Mouse (Mus musculus) NIH3T3 (cell line): Measurements from ENCODE around the gene Ascc2.
"Not testable (repeated sequence)": the region's sequence is repeated elsewhere in the genome, so short reads cannot be mapped to it uniquely, and the experiment has no call there.

Source experiments
- DNase-seq: peaks from one replicate; pipeline ENCODE4 v3.0.0-alpha.2; 2012; ENCODE audit warnings: low read depth

Gene Ascc2

GRCm38 (mm10) chr11:4633420-4633819 lies 4.1 kb upstream of the Ascc2 start:
- DNase-seq, result peak; percentile 52

DNA sequence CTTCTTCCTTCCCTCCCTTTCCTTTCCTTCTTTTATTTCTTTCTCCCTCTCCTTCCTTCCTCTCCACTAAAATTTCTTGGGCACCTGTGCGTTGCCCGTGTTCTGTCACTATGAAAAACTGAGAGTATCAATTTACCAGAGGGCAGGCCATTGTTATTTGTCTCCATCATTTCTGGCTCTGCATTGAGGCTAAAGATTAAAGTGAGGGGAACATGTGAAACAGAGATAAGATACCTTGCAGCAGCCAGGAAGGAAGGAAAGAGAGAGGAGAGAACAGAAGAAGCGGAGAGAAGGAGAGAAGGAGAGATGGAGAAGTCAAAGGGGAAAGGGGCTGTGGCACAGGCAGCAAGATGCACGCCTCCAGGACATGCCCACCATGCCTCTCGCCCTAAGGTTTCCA lies 3.2 kb upstream of the Ascc2 start:
- no peak for DNase-seq

DNA sequence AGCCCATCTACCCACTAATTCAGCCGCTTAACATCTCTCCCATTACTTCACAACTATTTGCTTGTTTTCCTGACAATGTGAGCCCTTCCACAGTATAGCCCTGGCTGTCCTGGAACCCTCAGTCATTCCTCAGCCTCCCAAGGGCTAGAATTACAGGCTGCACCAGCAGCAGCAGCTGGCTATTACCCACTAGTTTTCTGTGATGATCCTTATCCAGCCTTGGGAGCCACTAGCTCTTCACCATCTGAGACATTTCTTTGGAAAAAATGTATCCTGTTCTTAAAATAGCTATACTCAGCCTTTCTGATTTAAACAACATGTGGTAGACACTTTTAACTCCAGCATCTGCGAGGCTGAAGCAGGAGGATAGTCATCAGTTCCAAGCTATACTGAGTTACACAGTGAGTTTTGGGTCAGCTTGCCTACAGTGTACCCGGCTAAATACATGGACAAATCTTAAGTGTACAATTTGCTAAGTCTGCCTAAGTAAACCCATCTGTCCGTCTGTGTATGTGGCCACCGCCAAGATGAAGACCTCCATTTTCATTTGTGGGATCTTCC lies 685 bp upstream of the Ascc2 start:
- DNase-seq, result peak; percentile 64

DNA sequence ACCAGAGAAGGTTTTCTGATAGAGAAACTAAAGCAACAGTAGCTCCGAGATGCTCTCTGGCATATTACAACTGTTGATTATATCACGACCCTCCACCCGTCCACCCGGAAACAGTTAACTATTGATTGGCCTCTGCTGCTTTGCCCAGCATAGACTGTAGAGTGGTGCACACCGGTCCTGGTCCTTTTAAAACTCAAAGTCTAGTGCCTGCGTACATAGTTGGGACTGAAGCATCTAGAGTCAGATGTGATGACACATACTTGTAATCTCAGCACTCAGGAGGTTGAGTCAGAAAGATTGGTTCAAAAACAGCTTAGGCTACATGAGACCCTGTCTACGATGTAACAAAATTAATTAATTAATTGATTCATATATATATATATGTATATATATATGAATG lies 714 bp downstream of the Ascc2 start:
- peak; percentile 21 for DNase-seq

DNA sequence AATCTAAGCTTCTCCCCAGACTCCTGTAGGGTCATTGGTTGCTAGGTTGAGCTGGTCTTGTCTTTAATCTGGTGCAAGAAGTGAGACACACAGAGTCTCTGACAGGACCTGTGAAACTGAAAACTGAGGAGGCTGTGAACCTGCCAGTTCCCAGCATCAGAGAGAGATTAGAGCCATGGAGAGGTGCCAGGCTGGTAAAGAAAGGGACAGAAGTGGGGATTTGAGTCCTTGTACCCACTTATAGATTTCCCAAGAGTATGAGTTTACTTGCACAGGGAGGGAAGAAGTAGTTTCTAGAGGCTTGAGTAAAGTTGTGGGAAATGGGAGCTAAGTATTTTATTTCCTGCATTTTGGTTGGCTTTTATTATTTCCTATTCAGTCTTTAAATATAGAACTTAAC lies 3.6 kb downstream of the Ascc2 start:
- no peak for DNase-seq

DNA sequence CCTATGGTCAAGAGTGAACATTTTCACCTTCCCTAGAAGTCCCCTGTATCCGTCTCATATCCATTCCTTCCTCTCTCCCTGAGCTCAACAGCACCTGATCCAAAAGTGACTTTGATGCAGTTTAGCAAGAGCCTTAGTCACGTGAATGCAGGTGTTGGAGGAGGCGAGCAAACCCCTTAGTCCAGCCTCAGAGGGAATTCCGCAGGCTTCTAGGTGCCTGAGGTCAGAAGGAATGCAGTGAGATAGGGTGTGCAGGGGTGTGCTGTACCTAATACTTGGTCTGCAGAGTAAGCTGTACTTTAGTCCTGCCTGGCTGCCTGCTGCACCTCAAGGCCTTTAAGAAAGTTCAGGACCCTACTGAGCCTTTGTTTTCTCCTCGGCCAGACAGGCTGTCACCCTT lies 6.2 kb downstream of the Ascc2 start:
- DNase-seq, result no peak

GRCm38 (mm10) chr11:4645180-4645579 lies 7.6 kb downstream of the Ascc2 start:
- not testable (repeated sequence) for DNase-seq

DNA sequence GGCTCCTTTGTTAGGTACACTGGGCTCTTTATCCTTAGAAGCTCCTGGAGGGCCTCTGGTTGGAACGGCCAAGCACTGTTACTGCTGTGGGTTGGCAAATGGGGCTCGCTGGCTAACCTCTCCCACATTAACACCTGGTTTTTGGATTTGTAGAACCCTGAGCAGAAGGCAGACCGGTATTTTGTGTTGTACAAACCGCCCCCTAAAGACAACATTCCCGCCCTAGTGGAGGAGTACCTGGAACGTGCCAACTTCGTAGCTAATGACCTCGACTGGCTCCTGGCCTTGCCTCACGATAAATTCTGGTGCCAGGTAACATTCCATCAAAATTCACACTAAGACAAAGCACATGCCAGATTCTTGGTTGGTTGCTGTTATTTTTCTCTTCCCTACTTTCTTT lies 8.9 kb downstream of the Ascc2 start:
- no peak for DNase-seq

DNA sequence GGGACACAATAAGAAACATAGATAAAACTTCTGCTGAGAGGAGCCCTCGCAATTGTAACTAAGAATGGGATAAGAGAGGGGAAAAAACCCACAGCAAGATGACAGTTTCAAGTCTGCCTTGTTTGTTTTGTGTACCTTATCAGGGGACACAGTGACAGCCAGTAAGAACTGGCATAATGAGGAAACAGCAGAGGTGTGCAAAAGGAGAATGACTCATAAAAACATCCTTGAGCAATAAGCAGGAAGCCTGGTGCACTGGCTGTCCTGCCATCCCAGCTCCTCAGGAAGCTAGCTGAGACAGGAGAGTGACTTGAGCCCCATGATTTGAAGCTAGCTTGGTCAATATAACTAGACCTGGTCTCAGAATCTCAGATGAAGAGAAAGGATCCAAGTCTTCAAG lies 22.3 kb downstream of the Ascc2 start:
- no peak for DNase-seq

GRCm38 (mm10) chr11:4660309-4661025 lies 22.9 kb downstream of the Ascc2 start:
- no peak for DNase-seq

- peak; percentile 82 for DNase-seq
Measured at GRCm38 (mm10) chr11:4661324-4661723, 23.8 kb downstream of the Ascc2 start.

- DNase-seq, result no peak
Measured at GRCm38 (mm10) chr11:4661871-4662495, 24.4 kb downstream of the Ascc2 start.

DNA sequence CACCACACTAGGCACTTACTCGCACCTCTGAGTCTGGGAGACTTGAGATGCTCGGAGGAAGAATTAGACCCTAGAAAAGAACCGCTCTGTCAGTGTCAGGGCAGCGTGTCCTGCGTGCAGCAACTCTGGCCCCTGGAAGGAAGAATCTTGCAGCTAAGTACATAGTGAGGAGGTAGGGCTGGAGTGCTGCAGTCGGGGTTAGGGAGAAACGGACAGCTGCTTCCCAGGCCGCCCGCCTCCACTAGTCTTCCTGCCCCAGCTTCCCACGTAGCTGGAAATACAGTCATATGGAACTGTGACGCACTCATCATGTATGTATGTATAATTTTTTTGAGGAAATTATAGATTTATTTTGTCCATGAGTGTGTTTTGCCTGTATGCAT lies 24.9 kb downstream of the Ascc2 start:
- no peak for DNase-seq

DNA sequence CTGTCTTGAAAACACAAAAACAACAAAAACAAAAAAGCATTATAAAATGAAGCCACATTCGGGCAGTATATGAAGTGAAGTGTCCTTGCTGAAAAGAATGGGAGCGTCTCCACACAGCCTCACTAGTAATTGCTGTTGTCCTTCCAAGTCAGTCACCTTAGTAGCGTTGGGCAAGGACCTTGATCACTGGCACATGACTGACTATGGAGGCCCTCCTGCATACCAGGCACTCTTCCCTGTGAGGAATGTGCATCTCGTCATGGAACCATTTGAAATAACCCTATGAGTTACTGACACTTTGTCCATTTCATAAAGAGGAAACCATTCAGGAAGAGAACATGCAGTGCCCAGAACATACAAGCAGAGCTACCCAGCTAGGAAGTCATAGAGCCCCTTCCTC lies 34.2 kb downstream of the Ascc2 start:
- no peak for DNase-seq

DNA sequence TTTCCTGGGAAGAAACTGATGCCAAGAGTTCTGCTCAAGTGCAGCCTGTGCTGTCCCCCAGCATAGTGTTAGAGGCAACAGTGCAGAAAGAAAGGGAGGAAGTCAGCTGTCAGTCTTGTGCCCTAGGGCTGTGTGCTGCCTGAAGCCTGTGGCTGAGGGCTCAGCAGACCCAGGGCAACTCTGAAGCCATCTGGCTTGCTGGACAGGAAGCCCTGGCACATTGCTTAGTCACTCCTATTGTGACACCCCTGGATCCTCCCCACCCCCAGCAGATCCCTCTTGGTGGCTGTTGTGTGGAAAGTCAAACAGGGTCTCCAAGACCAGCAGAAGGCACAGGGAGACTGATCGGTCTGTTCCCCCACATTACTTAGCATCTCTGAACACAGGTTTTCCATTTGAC lies 37.0 kb downstream of the Ascc2 start:
- no peak for DNase-seq

DNA sequence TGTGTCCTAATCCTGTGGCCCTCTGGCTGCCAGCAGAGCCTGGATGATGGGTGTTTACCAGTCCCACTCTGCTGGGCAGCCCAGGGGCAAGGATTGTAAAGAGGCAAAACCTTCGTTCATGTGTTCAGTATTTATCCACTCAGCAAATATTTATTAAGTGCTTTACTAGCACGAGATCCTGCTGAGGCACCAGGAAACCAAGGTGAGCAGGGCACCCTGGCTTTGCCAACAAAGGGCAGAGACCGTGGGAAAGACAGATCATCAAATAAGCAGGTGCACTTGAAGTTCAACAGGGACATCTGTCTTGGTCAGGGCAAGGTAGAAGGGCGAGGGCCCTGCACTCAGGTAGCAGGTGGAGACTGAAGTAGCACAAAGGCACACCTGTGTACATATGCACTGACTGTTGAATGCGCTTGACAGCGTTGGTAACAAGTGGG lies 37.6 kb downstream of the Ascc2 start:
- DNase-seq, result no peak

DNA sequence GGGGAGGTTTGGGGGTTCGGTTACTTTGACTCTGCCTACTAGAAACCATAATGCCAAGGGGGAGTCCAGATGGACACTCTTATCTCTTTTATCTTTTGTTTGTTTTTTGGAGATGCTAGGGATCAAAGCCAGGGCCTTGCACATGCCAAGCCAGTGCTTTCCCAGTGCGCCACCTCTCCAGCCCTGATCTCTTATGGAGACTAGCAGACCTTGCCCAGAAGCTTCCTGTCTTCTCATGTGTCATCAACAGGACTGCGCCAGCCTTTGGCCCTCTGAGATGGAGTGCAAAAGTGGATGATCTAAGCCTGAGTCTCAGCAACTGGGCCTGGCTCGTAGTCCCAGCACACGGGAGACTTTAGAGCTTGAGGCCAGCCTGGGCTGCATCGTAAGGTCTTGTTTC lies 38.1 kb downstream of the Ascc2 start:
- no peak for DNase-seq

DNA sequence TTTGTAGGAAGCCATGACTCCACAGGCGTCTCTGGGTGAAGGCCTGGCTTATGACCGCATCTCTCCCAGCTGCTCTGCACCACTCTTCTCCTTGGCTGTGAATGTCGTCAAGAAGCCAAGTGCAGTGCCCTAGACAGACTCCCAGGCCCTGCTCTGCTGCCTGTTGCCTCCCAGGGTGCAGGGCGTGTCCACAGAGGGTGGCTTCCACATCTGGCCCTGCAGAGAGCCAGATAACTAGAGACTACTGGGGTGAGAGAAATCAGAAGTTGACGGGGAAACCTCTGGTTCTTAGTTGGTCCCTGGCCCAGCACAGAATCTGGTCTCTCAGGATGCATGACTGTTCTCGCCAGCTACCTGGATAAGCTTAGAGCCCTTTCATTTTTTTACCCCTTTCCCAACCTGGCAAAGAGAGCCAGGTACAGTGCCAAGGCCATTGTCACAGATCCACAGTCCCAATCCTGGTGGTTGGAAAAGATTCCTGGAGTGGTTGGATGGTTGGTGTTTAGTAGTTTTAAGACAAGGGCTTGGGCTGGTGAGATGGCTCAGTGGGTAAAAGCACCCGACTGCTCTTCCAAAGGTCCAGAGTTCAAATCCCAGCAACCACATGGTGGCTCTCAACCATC lies 39.8 kb downstream of the Ascc2 start:
- DNase-seq, result no peak

DNA sequence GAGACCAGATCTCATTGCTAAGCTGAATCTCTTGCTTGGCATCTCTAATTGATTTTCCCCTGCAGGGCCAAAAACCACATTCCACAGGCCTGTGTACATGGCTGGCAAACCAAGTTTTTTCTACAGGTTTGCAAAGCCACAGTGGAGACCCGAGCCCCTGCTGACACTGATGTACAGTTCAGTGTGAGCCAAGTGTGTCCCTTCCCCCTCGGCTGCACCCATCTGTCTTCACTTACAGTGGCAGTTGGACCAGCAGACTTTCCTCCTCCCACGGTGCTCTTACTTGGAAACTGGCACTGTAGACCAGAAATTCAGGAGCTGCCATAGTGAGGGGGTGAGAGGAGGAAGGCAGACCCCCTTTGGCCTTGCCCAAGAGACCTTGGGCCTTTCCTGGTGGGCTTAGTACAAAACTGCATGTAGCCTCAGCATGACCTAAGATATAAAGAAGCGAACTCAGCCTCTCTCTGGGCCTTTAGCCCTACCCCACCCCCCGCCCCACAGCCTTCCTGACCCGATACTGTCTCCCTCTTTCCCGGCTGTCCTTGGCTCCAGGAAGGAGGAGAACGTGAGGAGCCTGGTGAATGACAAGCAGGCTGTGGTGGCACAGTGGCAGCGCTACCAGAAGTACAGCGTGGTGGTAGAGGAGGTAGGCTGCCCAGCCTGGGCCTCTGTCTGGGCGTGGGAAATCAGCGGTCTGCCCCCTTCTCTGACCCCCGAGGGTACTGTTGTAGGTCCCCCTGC lies 41.3 kb downstream of the Ascc2 start:
- peak; percentile 57 for DNase-seq

GRCm38 (mm10) chr11:4679441-4679832 lies 41.9 kb downstream of the Ascc2 start:
- DNase-seq, result no peak

DNA sequence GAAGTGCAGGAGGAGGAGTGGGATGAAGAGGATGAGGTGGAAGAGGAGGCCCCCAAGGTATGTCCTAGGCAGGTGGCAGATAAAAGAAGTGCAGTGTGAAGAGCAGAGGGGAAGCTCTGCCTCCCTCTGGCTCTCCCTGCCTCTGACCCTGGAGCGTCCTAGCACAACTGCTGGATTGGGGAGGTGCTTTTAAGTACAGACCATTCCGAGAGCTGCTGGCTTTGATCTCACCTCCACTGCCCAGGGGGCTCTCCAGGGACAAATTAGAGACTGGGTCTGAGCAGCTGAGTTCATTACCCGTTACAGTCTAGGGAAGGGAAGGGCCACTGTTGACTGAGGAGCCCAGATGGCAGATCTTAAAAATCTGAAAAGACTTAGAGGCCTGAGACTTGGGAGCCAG lies 42.6 kb downstream of the Ascc2 start:
- no peak for DNase-seq

DNA sequence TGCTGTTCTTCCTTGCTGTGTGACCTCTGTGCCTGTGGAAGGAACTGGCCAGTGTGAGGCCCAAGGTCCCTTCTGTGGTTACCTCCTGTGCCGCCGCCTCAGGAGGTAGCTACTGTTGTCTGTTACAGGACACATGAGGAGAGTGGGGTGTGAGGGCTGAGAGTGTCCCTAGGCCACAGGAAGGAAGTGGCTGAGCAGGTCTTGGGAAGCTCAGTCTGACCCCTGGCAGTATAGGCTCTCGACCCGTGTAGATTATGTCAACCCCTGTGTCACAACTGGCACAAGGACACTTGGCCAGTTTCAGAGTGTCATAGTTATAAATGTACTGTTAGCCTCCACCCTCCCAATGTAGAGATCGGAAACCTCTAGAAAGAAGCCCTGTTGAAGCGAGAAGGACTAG lies 46.0 kb downstream of the Ascc2 start:
- no peak for DNase-seq

- no peak for DNase-seq
Measured at GRCm38 (mm10) chr11:4684186-4684585, 46.6 kb downstream of the Ascc2 start.
